8 mouse cellular contexts compared by ENCODE assay signal in the genomic region with DNA sequence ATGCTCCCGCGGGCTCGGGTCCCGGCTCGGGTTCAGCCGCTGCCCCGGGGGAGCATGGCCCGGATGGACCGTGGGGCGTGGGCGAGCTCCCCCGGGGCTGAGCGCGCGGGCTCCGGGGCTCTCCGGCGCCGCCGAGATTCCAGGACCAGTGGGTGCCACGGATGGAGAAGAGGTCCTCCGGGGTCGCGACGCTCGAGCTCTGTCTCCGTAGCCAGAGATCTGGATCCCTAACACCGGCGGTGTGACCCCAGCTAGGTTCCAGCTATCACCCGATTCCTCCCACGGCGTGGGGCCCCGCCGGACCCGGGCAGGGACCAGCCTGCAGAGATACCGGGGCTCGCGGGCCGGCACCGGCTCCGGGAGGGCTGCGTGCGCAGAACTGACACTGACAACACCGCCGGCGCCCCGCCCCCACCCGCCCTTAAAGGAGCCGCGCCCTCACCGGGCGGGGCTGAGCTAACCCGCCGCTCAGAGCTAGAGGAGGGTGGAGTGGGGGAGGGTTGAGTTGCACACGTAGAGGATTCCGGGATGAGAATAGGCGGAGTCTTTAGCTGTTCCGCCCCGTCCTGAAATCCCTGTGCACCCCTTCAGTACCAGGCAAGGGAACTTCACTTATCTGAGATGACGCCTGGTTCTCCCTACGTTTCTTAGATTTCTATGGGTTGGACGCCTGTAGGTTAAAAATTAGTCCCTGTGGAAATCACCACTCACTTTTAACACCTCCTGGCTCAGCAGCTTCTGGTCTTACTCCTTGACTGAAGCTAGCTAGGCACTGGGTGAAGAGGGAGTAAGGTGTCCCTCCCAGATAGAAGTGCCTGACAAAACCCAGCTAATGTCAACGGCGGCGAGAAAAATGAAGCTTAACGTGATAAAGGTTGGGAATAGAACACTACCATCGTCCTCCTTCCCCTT. TPM values are rescaled to one million over a fixed set of nuclear protein-coding genes. Genes with fewer than 3 reads are reported as not detected.
DNase-seq lines count a peak whose midpoint lies in the region; ATAC-seq and TF ChIP-seq lines count a peak whose summit lies in the region.

A gene (minus strand): TSS at position 399 of the 912 bp plus-strand sequence.

- no peaks in the 10 kb centered on the region for H3K27me3 ChIP-seq in forebrain, embryonic 15.5 days
- H3K27me3 ChIP-seq in thymus, adult 2 months (ENCODE audit: control insufficient read depth, insufficient read depth, low read length), result no peaks in the 10 kb centered on the region

- under 1% methylated on average over 67 of the region's 67 CpGs for WGBS in forebrain, embryonic 15.5 days
- under 1% methylated on average over 67 of the region's 67 CpGs for WGBS in lung, adult 2 months
- under 1% methylated on average over 67 of the region's 67 CpGs for WGBS in olfactory bulb, adult 2 months
- WGBS in thymus, adult 2 months, result under 1% methylated on average over 66 of the region's 67 CpGs

- H3K4me3 ChIP-seq in forebrain, embryonic 15.5 days, result peak within 1 kb of the TSS; percentile 73
- H3K4me3 ChIP-seq in lung, adult 2 months (replicated peaks; ENCODE audit: extremely low read depth, low read depth, low read length), result peak within 1 kb of the TSS; percentile 88
- peak within 1 kb of the TSS; percentile 86 for H3K4me3 ChIP-seq in olfactory bulb, adult 2 months (ENCODE audit: insufficient read depth, low read depth, low read length)
- peak within 1 kb of the TSS; percentile 94 for H3K4me3 ChIP-seq in thymus, adult 2 months (ENCODE audit: control insufficient read depth, insufficient read depth, low read length)

- peak within 1 kb of the TSS; percentile 84 for H3K9ac ChIP-seq in forebrain, embryonic 15.5 days (replicated peaks)

- H3K4me1 ChIP-seq in forebrain, embryonic 15.5 days, result peaks cover 36% of the 10 kb centered on the region
- peaks cover 16% of the 10 kb centered on the region for H3K4me1 ChIP-seq in lung, adult 2 months (ENCODE audit: control insufficient read depth, insufficient read depth, low read length)
- peaks cover 22% of the 10 kb centered on the region for H3K4me1 ChIP-seq in olfactory bulb, adult 2 months (ENCODE audit: control insufficient read depth, insufficient read depth, low read length)
- H3K4me1 ChIP-seq in thymus, adult 2 months (replicated peaks; ENCODE audit: control insufficient read depth, insufficient read depth, low read length), result peaks cover 24% of the 10 kb centered on the region

- H3K9me3 ChIP-seq in forebrain, embryonic 15.5 days, result no peaks in the 10 kb centered on the region

- H3K36me3 ChIP-seq in forebrain, embryonic 15.5 days, result peaks cover 10% of the 10 kb centered on the region; the same call in 1 of the 2 replicates
- H3K36me3 ChIP-seq in thymus, adult 2 months (ENCODE audit: control insufficient read depth, insufficient read depth, low read length), result peaks cover 13% of the 10 kb centered on the region

- peak within 1 kb of the TSS; percentile 78 for H3K27ac ChIP-seq in forebrain, embryonic 15.5 days (replicated peaks)
- peak within 1 kb of the TSS; percentile 99 for H3K27ac ChIP-seq in olfactory bulb, adult 2 months (ENCODE audit: insufficient read depth, low read depth, low read length)
- no peak within 1 kb of the TSS for H3K27ac ChIP-seq in thymus, adult 2 months (ENCODE audit: control insufficient read depth, insufficient read depth, low read length)

- peak; percentile 98 for ATAC-seq in forebrain, embryonic 15.5 days (replicated peaks)

- peak; percentile 97 for DNase-seq in ES-CJ7 (ENCODE audit: low read depth, low spot score)
- peak; percentile 94 for DNase-seq in cerebellum, adult 11-12 months
- peak; percentile 84 for DNase-seq in heart, postnatal 25 days (ENCODE audit: low spot score)
- peak; percentile 86 to 96 for DNase-seq in layer of hippocampus, adult 18-20 months (ENCODE audit: low spot score in 2 of 2)
- peak; percentile 83 for DNase-seq in lung, adult 2 months
- DNase-seq in thymus, adult 2 months, result peak; percentile 82

- intact Hi-C loops in heart, postnatal 25 days (cut with DNase I), result no loop called here

- no peak for TF ChIP-seq CTCF in lung, adult 2 months (IDR thresholded peaks at IDR 0.05; ENCODE audit: insufficient read depth, low read length)
- TF ChIP-seq CTCF in olfactory bulb, adult 2 months (IDR thresholded peaks at IDR 0.05; ENCODE audit: insufficient read depth, low read depth, low read length), result no peak
- TF ChIP-seq CTCF in thymus, adult 2 months (IDR thresholded peaks at IDR 0.05; ENCODE audit: borderline replicate concordance, control insufficient read depth, extremely low read depth, insufficient read depth, low read length, poor library complexity), result 0 out of 2 replicates have a peak, but pooled peaks have one; percentile 20

- TF ChIP-seq POLR2A in lung, adult 2 months (IDR thresholded peaks at IDR 0.05; ENCODE audit: borderline replicate concordance, extremely low read depth, low read depth, low read length), result peak; percentile 45; the same call in 1 of the 2 replicates
- TF ChIP-seq POLR2A in olfactory bulb, adult 2 months (IDR thresholded peaks at IDR 0.05; ENCODE audit: insufficient read depth, low read depth, low read length), result peak; percentile 79
- TF ChIP-seq POLR2A in thymus, adult 2 months (IDR thresholded peaks at IDR 0.05; ENCODE audit: control insufficient read depth, extremely low read depth, insufficient read depth, low read length, poor library complexity), result peak; percentile 55; the same call in 1 of the 2 replicates

- H3K4me2 ChIP-seq in forebrain, embryonic 15.5 days (replicated peaks), result peak within 1 kb of the TSS; percentile 86

RNA-seq across cellular contexts. Expression of the gene that starts here (rescaled TPM):
- 21.5 and 24.2 TPM in 2 replicates for polyA plus RNA-seq in forebrain, embryonic 15.5 days (2015; fragmentation: Nextera tagmentation; extraction: Ambion mirVana)
- total RNA-seq in heart, postnatal 25 days (2021), result 10 to 100 TPM; 11.7 to 13.9 TPM
- total RNA-seq in layer of hippocampus, adult 18-20 months (2021), result 100 to 1,000 TPM; 197 to 228 TPM
- 77.9 and 88.0 TPM in 2 replicates for polyA plus RNA-seq in lung, adult 2 months (2012; rRNA removed)
- not detected in 2 replicates for polyA plus RNA-seq in olfactory bulb, adult 2 months (2012; ENCODE audit: insufficient read depth, insufficient read length, low replicate concordance, missing spikeins)
- 94.1 and 110 TPM in 2 replicates for polyA plus RNA-seq in thymus, adult 2 months (2012; rRNA removed)

Comparison
In these comparisons a context has a peak if more than half of its experiments do, and no peak if none do; other contexts are left out.
1. RNA of the gene that starts here (total RNA-seq): 197 to 228 TPM in layer of hippocampus, adult 18-20 months; 11.7 to 13.9 TPM in heart, postnatal 25 days; every median in the first group is over 10 times any median in the second.
2. Peak in every context shown above with its lines, with median percentiles within 50 percentile points of each other: DNase-seq, H3K4me3 ChIP-seq and POLR2A ChIP-seq.